Mouse (Mus musculus) kidney, postnatal 36 days (tissue): ENCODE measurements around the gene Fbxo39.

Experiments
- DNase-seq, 2 experiments: peaks; one replicate each; pipeline ENCODE4 v3.0.0; 2021 to 2022; ENCODE audit warnings: mixed read lengths in 2 of 2

The Fbxo39 gene

GRCm38 (mm10) chr11:72366126-72366525 is 51.9 kb downstream of the Fbxo39 start:
- no peak for DNase-seq

- DNase-seq, result no peak
Measured at GRCm38 (mm10) chr11:72367934-72368674, 53.9 kb downstream of the Fbxo39 start.
